Mouse (Mus musculus) cerebellum, postnatal 25 days (tissue): ENCODE measurements around the gene Hist2h3c2.
A peak's percentile ranks its signal among the peaks of the same experiment; 100 is the strongest.
"Not testable (repeated sequence)": the region's sequence is repeated elsewhere in the genome, so short reads cannot be mapped to it uniquely, and the experiment has no call there.

Experiments
- DNase-seq, 2 experiments: peaks; one replicate each; pipeline ENCODE4 v3.0.0; 2021; ENCODE audit warnings: mixed read lengths in 2 of 2

The Hist2h3c2 gene

GRCm38 (mm10) chr3:96234914-96235313 is 4.0 kb downstream of the Hist2h3c2 start:
- no peak for DNase-seq

GRCm38 (mm10) chr3:96231758-96232120 is 7.2 kb downstream of the Hist2h3c2 start:
- no peak for DNase-seq

- DNase-seq, result no peak
Measured at GRCm38 (mm10) chr3:96230910-96231757, 7.8 kb downstream of the Hist2h3c2 start.

GRCm38 (mm10) chr3:96230404-96230803 is 8.5 kb downstream of the Hist2h3c2 start:
- no peak for DNase-seq

GRCm38 (mm10) chr3:96228828-96229227 is 10.1 kb downstream of the Hist2h3c2 start:
- no peak for DNase-seq

GRCm38 (mm10) chr3:96226695-96227648 is 12.0 kb downstream of the Hist2h3c2 start:
- DNase-seq, result no peak

GRCm38 (mm10) chr3:96225421-96225820 is 13.5 kb downstream of the Hist2h3c2 start:
- no peak for DNase-seq

- DNase-seq, result no peak
Measured at GRCm38 (mm10) chr3:96222774-96223173, 16.2 kb downstream of the Hist2h3c2 start.

- DNase-seq, result peak; percentile 31 to 33
Measured at GRCm38 (mm10) chr3:96221640-96222038, 17.3 kb downstream of the Hist2h3c2 start.

- DNase-seq, result peak; percentile 85 to 87
Measured at GRCm38 (mm10) chr3:96220765-96221639, 17.9 kb downstream of the Hist2h3c2 start, which contains the start of the genes Hist2h2ac and Hist2h2be. Gene Hist2h2ac, minus strand, starts transcription at chr3:96220880. Gene Hist2h2be, plus strand, starts transcription at chr3:96221119.

GRCm38 (mm10) chr3:96220131-96220764 is 18.7 kb downstream of the Hist2h3c2 start:
- DNase-seq, result peak in 1 of 2 experiments; percentile 83

- peak; percentile 79 to 87 for DNase-seq
Measured at GRCm38 (mm10) chr3:96219661-96220130, 19.2 kb downstream of the Hist2h3c2 start, which contains the start of the genes Bola1 and Hist2h2ab. Gene Bola1, minus strand, starts transcription at chr3:96219709. Gene Hist2h2ab, plus strand, starts transcription at chr3:96219865.

- DNase-seq, result peak; percentile 51 to 60
Measured at GRCm38 (mm10) chr3:96219191-96219641, 19.7 kb downstream of the Hist2h3c2 start.

- DNase-seq, result peak in 1 of 2 experiments; percentile 46
Measured at GRCm38 (mm10) chr3:96209242-96209641, 29.7 kb downstream of the Hist2h3c2 start.

GRCm38 (mm10) chr3:96207819-96208218 is 31.1 kb downstream of the Hist2h3c2 start:
- DNase-seq, result no peak

- no peak for DNase-seq
Measured at GRCm38 (mm10) chr3:96199731-96200130, 39.2 kb downstream of the Hist2h3c2 start.

- not testable (repeated sequence) for DNase-seq
Measured at GRCm38 (mm10) chr3:96198601-96199251, 40.2 kb downstream of the Hist2h3c2 start.

- DNase-seq, result no peak
Measured at GRCm38 (mm10) chr3:96198181-96198580, 40.7 kb downstream of the Hist2h3c2 start.

GRCm38 (mm10) chr3:96197129-96197749 is 41.7 kb downstream of the Hist2h3c2 start:
- DNase-seq, result peak; percentile 91 to 93

- DNase-seq, result no peak
Measured at GRCm38 (mm10) chr3:96196437-96197128, 42.3 kb downstream of the Hist2h3c2 start.
